Mouse (Mus musculus) embryonic facial prominence, embryonic 13.5 days (tissue): ENCODE measurements around the gene Nfib. TPM values are rescaled to one million over a fixed set of nuclear protein-coding genes. Genes with fewer than 3 reads are reported as not detected.

Experiments used
- ATAC-seq: fragments of 200-750 bp; cut with Nextera tagmentation; 2 replicates; pipeline ENCODE4 v1.8.0; 2017; ENCODE audit warnings: low read depth; ENCODE audit not compliant: insufficient number of reproducible peaks, insufficient read depth, low FRiP score, low TSS enrichment
- H3K27ac ChIP-seq: fragments of 300-500 bp; sonication (generic); 2 replicates; pipeline ENCODE4 v1.5.1; 2015; ENCODE audit warnings: moderate library complexity, mild to moderate bottlenecking, inconsistent platforms
- H3K27me3 ChIP-seq: fragments of 300-500 bp; sonication (generic); 2 replicates; pipeline ENCODE4 v1.6.1; 2015; ENCODE audit warnings: mild to moderate bottlenecking, inconsistent platforms
- H3K36me3 ChIP-seq: fragments of 300-500 bp; sonication (generic); 2 replicates; pipeline ENCODE4 v1.6.1; 2015; ENCODE audit warnings: mild to moderate bottlenecking, inconsistent platforms
- H3K4me1 ChIP-seq: fragments of 300-500 bp; sonication (generic); 2 replicates; pipeline ENCODE4 v1.6.1; 2015; ENCODE audit warnings: inconsistent platforms
- H3K4me2 ChIP-seq: fragments of 300-500 bp; sonication (generic); 2 replicates; pipeline ENCODE4 v1.6.1; 2015; ENCODE audit warnings: moderate library complexity, mild to moderate bottlenecking, inconsistent platforms
- H3K4me3 ChIP-seq: fragments of 300-500 bp; sonication (generic); 2 replicates; pipeline ENCODE4 v1.5.1; 2015; ENCODE audit warnings: mild to moderate bottlenecking, inconsistent platforms
- H3K9ac ChIP-seq: fragments of 300-500 bp; sonication (generic); 2 replicates; pipeline ENCODE4 v1.6.1; 2015; ENCODE audit warnings: mild to moderate bottlenecking, inconsistent platforms
- H3K9me3 ChIP-seq: fragments of 300-500 bp; sonication (generic); 2 replicates; pipeline ENCODE4 v1.6.1; 2016; ENCODE audit warnings: inconsistent platforms
- WGBS: fragments of 180-500 bp; shearing (Covaris S2); methylation state at CpG from one replicate; pipeline ENCODE4 v1.1.7; 2015; ENCODE audit warnings: mixed read lengths; 5-methylcytosine and 5-hydroxymethylcytosine counted together
- polyA plus RNA-seq: library from polyadenylated mRNA; unstranded; fragments of >200 nt; fragmentation: Nextera tagmentation; extraction: Ambion mirVana; gene quantifications from 2 replicates; pipeline ENCODE4 v1.2.1, GENCODE M21; 2015

The Nfib gene
- polyA plus RNA-seq, 1 experiment from 2014 or later = 104 TPM

DNA sequence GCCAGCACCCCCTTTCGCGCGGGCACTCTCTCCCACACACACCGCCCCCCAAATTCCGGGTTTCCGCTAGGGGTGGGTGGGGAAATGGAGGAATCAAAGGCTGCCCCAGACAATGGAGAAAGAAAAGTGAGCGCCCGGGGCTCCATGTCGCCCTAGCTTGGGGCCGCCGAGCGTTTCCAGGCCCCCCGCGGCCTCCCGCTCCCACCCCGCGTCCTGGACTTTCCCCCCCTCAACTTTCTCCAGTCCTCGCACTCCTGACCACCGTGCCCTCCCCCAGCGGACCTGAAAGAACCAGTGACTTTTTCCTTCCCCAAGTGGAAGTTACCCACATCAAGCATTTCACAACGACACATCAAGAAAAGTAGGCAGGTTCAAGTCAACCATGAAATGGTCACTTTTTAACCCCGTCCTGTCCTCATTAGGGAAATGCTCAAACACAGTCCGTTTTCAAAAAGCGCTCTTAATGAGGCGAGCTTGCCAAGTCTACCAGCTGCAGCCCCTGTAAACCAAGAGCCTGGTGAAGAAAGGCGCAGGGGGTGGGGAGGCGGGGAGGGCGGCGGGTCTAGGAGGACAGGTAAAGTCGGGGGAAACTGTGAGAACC lies 198.7 kb downstream of the Nfib start:
- H3K36me3 ChIP-seq = no peaks in the 10 kb centered on the region
- peak overlapping the region; percentile 100 for H3K9ac ChIP-seq
- peak overlapping the region; percentile 97 for H3K4me3 ChIP-seq
- H3K27ac ChIP-seq = peak overlapping the region; percentile 100
- no peaks in the 10 kb centered on the region for H3K27me3 ChIP-seq
- WGBS = 0% methylated on average over 29 of the region's 30 CpGs
- peak overlapping the region; percentile 89 for H3K4me2 ChIP-seq
- no peaks in the 10 kb centered on the region for H3K9me3 ChIP-seq
- H3K4me1 ChIP-seq = peaks cover 47% of the 10 kb centered on the region
- ATAC-seq = peak; percentile 70

DNA sequence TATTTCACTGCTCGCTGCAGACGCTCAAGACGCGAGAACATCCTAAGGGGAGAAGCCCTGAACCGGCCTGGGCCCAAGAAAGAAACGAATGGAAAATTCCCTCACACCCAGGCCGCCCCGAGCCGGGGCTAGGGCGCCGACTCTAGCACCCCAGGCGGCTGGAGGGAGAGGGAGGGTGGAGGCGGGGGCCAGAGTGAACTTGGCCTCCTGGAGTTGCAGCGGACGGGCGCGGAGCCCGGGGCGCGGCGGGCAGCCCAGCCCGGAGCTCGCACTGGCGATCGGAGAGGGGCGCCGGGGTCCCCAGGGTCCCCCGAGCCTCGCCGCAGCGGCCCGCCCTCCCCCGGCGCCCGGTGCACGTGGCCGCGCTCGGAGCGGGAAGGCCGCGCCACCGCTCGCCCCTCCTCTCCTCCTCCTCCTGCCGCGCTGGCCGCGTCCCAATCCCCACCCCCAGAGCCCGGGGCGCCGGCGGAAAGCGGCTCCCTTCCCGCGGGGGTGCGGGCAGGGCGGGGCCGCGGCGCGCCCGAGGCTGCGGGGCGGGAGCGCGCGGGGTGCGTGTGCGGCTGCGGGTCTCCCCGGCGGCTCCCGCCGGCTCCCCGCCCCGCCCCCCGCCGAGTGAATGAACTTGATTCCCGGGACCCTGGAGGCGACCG lies 199.3 kb downstream of the Nfib start:
- ATAC-seq = peak; percentile 77
- no peaks in the 10 kb centered on the region for H3K9me3 ChIP-seq

GRCm38 (mm10) chr4:82505121-82506031 lies 200.2 kb downstream of the Nfib start:
- Histone ChIP-seq H3K4me3 (peak overlapping the region; percentile 97), H3K27ac (peak overlapping the region; percentile 100), H3K9me3 (no peaks in the 10 kb centered on the region), H3K27me3 (no peaks in the 10 kb centered on the region), H3K4me2 (peak overlapping the region; percentile 89), H3K36me3 (no peaks in the 10 kb centered on the region), H3K4me1 (peaks cover 41% of the 10 kb centered on the region), H3K9ac (peak overlapping the region; percentile 100)
- ATAC-seq = peak; percentile 59; the same call in 1 of the 2 replicates
- 1% methylated on average over 62 of the region's 72 CpGs for WGBS

More for the DNA sequence above, 199.3 kb downstream of the Nfib start:
- WGBS = 0% methylated on average over 47 of the region's 81 CpGs
- Histone ChIP-seq H3K4me2 (peak overlapping the region; percentile 89), H3K9ac (peak overlapping the region; percentile 100), H3K27ac (peak overlapping the region; percentile 100), H3K4me1 (peaks cover 41% of the 10 kb centered on the region), H3K36me3 (no peaks in the 10 kb centered on the region), H3K4me3 (peak overlapping the region; percentile 97), H3K27me3 (no peaks in the 10 kb centered on the region)

DNA sequence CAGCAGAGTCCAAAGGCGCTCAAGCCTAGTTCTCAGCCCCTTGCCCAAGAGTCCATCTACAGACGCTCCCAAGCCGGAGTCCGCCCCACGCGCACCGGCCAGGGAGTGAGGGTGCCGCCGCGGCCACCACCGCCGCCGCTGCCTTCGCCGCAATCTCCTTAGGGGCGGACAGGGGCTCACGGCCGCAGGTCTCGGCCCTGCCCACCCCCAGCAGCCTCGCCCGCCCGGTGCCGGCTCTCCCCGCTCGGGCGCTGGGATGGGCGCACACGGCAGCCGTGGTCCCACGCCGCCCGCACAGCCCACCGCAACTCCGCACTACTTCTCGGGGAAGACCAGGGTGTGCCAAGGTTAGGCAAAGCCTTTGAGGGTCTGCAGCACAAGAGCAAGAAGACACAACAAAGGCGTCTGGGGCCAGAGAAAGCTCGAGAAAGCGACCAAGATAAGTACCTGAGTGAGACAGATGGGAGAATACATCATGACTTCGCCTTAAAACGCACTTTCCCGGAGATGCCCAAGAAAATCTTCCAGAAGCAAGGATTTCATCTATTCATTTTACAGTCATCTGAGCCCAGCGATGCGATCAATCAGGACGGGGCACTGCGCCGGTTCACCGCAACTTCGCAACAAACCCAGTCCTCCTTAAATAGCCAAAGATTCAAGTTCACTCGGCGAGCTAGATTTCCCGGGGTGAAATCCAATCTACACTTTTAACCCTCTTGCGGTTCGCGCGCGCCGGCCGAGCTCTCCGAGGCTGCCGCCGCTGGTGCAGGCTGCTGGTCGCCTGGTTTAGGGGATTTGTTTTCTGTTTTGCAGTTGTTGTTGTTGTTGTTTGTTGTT lies 201.0 kb downstream of the Nfib start:
- Histone ChIP-seq H3K36me3 (no peaks in the 10 kb centered on the region), H3K27me3 (no peaks in the 10 kb centered on the region), H3K4me2 (peak overlapping the region; percentile 89), H3K9ac (peak overlapping the region; percentile 100), H3K27ac (peak overlapping the region; percentile 100), H3K9me3 (no peaks in the 10 kb centered on the region), H3K4me1 (peaks cover 42% of the 10 kb centered on the region), H3K4me3 (peak overlapping the region; percentile 97)
- WGBS = under 1% methylated on average over 61 of the region's 62 CpGs
- no peak for ATAC-seq

DNA sequence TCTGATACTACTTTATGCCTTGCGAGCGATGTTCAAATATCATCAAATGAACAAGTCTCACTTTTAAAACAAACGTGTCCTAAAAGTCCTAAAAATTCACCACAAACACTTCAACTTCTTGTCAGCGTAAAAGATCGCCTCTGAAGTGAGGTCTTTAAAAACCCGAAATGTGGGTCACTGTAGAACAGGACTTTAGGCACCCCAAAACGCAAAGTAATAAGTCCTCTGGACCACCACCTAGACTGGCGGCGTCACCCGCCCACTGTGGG lies 201.6 kb downstream of the Nfib start:
- no peak for ATAC-seq
- H3K4me2 ChIP-seq = peak overlapping the region; percentile 89
- H3K27ac ChIP-seq = peak overlapping the region; percentile 100
- H3K4me1 ChIP-seq = peaks cover 42% of the 10 kb centered on the region
- peak overlapping the region; percentile 100 for H3K9ac ChIP-seq
- no peaks in the 10 kb centered on the region for H3K36me3 ChIP-seq
- peak overlapping the region; percentile 97 for H3K4me3 ChIP-seq
- H3K27me3 ChIP-seq = no peaks in the 10 kb centered on the region
- under 1% methylated on average over 10 of the region's 10 CpGs for WGBS
- H3K9me3 ChIP-seq = no peaks in the 10 kb centered on the region

DNA sequence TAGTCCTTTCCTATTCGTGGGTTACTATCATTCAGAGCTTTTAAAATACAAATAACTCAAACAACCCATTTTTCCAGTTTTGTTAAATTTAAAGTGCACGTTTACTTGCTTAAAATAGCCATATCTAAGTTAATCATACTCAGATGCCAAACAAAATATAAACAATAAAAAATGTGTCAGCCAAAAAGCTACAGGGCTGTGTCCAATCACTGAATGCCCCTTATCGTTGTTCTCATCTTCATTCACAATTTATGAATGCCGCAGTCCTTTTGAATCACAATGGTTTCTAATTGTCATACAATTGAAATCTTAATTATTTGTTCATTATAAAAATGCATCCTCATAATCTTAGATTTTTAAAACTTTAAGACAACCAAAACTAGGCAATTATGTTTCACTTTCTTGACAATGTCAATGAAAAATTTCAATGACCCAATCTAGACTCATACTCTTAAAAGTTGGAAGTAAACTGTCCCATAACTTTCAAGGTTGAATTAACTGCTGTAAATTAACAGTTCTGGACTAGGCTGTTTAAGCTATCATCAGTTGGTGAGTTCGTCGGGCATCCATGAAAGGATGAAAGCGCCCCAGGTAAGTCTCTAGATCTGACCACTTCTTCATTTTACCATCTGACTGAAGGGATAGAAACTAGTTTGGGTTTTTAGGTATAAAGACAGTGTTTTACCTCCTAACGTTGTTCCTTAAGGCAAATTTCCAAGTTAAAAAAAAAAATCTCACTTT lies 202.1 kb downstream of the Nfib start:
- Histone ChIP-seq H3K27me3 (no peaks in the 10 kb centered on the region), H3K4me1 (peaks cover 40% of the 10 kb centered on the region), H3K27ac (peak overlapping the region; percentile 100), H3K9ac (peak overlapping the region; percentile 100), H3K4me2 (peak overlapping the region; percentile 89), H3K9me3 (no peaks in the 10 kb centered on the region), H3K36me3 (peaks cover 1% of the 10 kb centered on the region), H3K4me3 (peak overlapping the region; percentile 97)
- no peak for ATAC-seq
- WGBS = 11% methylated on average over 8 of the region's 8 CpGs

DNA sequence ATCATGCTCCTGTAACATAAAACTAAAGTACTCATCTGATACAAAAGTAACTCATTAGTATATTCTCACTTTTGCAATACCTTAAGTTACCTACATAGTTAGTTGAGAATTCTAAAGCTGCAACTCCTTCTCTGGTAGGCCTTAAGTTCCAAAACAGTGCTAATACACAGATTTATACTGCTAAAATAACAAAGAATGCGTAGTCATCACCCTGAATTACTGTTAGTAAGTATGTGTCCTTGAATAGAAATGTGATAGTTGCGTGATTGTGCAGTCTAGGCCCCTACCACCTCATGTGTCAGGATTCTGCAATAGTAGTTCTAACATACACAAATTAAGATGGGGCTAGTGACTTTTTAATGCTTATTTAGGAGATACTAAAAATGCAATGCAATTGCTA lies 202.9 kb downstream of the Nfib start:
- peak overlapping the region; percentile 89 for H3K4me2 ChIP-seq
- peak overlapping the region; percentile 69 for H3K27ac ChIP-seq
- ATAC-seq = no peak
- peak overlapping the region; percentile 97 for H3K4me3 ChIP-seq
- peak overlapping the region; percentile 78 for H3K9ac ChIP-seq
- peaks cover 9% of the 10 kb centered on the region for H3K36me3 ChIP-seq
- no peaks in the 10 kb centered on the region for H3K27me3 ChIP-seq
- WGBS = 46% methylated on average over 2 of the region's 2 CpGs
- H3K9me3 ChIP-seq = no peaks in the 10 kb centered on the region
- H3K4me1 ChIP-seq = peaks cover 40% of the 10 kb centered on the region

GRCm38 (mm10) chr4:82502012-82502411 lies 203.5 kb downstream of the Nfib start:
- Histone ChIP-seq H3K4me2 (peak overlapping the region; percentile 89), H3K9me3 (no peaks in the 10 kb centered on the region), H3K27ac (0 out of 2 replicates have a peak overlapping the region, but pooled peaks have one; percentile 33), H3K27me3 (no peaks in the 10 kb centered on the region), H3K9ac (peak overlapping the region; percentile 77), H3K4me1 (peaks cover 38% of the 10 kb centered on the region), H3K4me3 (peak overlapping the region; percentile 97), H3K36me3 (peaks cover 15% of the 10 kb centered on the region)
- WGBS = 39% methylated on average over 5 of the region's 5 CpGs
- ATAC-seq = no peak

GRCm38 (mm10) chr4:82500578-82501098 lies 204.9 kb downstream of the Nfib start:
- 27% methylated on average over 5 of the region's 5 CpGs for WGBS
- H3K27me3 ChIP-seq = no peaks in the 10 kb centered on the region
- no peaks in the 10 kb centered on the region for H3K9me3 ChIP-seq
- peak overlapping the region; percentile 65; the same call in 1 of the 2 replicates for H3K27ac ChIP-seq
- H3K4me2 ChIP-seq = peak overlapping the region; percentile 89
- no peak for ATAC-seq
- peaks cover 47% of the 10 kb centered on the region for H3K4me1 ChIP-seq
- H3K4me3 ChIP-seq = peak overlapping the region; percentile 97
- peaks cover 24% of the 10 kb centered on the region for H3K36me3 ChIP-seq
- H3K9ac ChIP-seq = peak overlapping the region; percentile 64

DNA sequence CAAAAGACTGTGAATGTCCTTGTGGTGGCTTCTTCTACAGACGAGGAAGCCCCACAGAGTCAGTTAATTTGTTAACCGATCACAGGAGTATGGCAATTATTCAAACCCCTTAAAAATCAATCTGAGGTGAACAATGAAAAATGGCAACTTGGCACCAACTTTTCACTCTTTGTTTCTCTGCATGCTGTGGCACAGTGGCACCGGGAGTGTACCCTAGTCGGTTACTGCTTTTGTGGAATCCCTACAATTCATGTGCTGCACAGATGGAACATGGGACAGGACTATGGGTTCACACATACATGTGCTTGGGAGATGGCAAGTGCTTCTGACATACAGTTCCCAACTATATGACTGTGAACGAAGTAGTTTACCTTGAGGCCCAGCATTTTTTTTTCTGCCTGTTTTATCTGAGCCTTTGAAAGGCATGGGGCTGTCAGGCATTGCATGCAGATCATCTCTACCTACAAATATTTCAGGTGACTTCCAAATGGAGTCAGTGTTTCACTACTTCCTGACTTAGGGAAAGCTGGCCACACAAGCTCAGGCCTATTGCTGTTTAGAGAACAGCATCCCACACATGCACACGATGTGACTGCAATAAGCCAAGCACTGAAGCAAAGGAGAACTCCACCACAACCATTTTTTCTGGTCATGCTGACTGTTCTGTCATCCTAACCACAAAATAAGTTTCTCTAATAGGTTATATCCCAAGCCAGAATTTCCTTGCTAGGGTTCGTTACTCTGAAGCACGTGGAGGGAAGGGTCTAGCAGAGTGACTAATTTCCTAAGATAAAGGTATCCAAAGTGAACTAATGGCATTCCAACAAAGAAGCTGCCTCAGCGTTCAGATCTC lies 205.6 kb downstream of the Nfib start:
- Histone ChIP-seq H3K27ac (peak overlapping the region; percentile 65), H3K4me1 (peaks cover 49% of the 10 kb centered on the region), H3K9ac (peak overlapping the region; percentile 64), H3K27me3 (no peaks in the 10 kb centered on the region), H3K36me3 (peaks cover 24% of the 10 kb centered on the region), H3K4me3 (peak overlapping the region; percentile 97), H3K9me3 (no peaks in the 10 kb centered on the region), H3K4me2 (peak overlapping the region; percentile 89)
- 41% methylated on average over 9 of the region's 9 CpGs for WGBS
- no peak for ATAC-seq
